Mouse (Mus musculus): ENCODE data around the gene Smim1. TPM values are rescaled to one million over a fixed set of nuclear protein-coding genes. Genes with fewer than 3 reads are reported as not detected.

Smim1 gene
- polyA plus RNA-seq, 1 experiment from 2014 or later = 12.5 TPM

- Histone ChIP-seq H3K4me1 (peaks cover 3% of the 10 kb centered on the region; the same call in 1 of the 2 replicates), H3K9me3 (no peaks in the 10 kb centered on the region), H3K4me2 (no peak overlapping the region), H3K27me3 (peaks cover 7% of the 10 kb centered on the region), H3K4me3 (no peak overlapping the region), H3K36me3 (peaks cover 78% of the 10 kb centered on the region), H3K9ac (no peak overlapping the region), H3K27ac (no peak overlapping the region)
- no peak for ATAC-seq (ENCODE audit: insufficient number of reproducible peaks, insufficient read depth, low FRiP score, low TSS enrichment, low read depth)
- 79% methylated on average over 7 of the region's 7 CpGs for WGBS
These were observed 6.5 kb downstream of the Smim1 start for GRCm38 (mm10) chr4:154019571-154019970.

GRCm38 (mm10) chr4:154015476-154015875 is 10.6 kb downstream of the Smim1 start:
- no peak overlapping the region for H3K4me3 ChIP-seq
- no peak overlapping the region for H3K9ac ChIP-seq
- H3K4me2 ChIP-seq = no peak overlapping the region
- H3K27ac ChIP-seq = no peak overlapping the region
- no peak for ATAC-seq (ENCODE audit: insufficient number of reproducible peaks, insufficient read depth, low FRiP score, low TSS enrichment, low read depth)
- H3K27me3 ChIP-seq = no peaks in the 10 kb centered on the region
- 93% methylated on average over 11 of the region's 11 CpGs for WGBS
- H3K36me3 ChIP-seq = peaks cover 64% of the 10 kb centered on the region
- H3K4me1 ChIP-seq = peaks cover 23% of the 10 kb centered on the region
- no peaks in the 10 kb centered on the region for H3K9me3 ChIP-seq

- no peaks in the 10 kb centered on the region for H3K9me3 ChIP-seq
- H3K27me3 ChIP-seq = no peaks in the 10 kb centered on the region
- H3K4me3 ChIP-seq = peak overlapping the region; percentile 100
- ATAC-seq (ENCODE audit: insufficient number of reproducible peaks, insufficient read depth, low FRiP score, low TSS enrichment, low read depth) = 0 out of 2 replicates have a peak, but pooled peaks have one; percentile 13
- peaks cover 36% of the 10 kb centered on the region for H3K36me3 ChIP-seq
- 2% methylated on average over 55 of the region's 55 CpGs for WGBS
- peak overlapping the region; percentile 98 for H3K4me2 ChIP-seq
- peak overlapping the region; percentile 62; the same call in 1 of the 2 replicates for H3K27ac ChIP-seq
- peaks cover 23% of the 10 kb centered on the region for H3K4me1 ChIP-seq
- H3K9ac ChIP-seq = peak overlapping the region; percentile 99
These were observed 13.7 kb downstream of the Smim1 start for GRCm38 (mm10) chr4:154012132-154012882.

- H3K4me3 ChIP-seq = peak within 1 kb of the TSS; percentile 100
- H3K36me3 ChIP-seq = peaks cover 36% of the 10 kb centered on the region
- WGBS = under 1% methylated on average over 57 of the region's 59 CpGs
- no peaks in the 10 kb centered on the region for H3K27me3 ChIP-seq
- peak within 1 kb of the TSS; percentile 62; the same call in 1 of the 2 replicates for H3K27ac ChIP-seq
- peak within 1 kb of the TSS; percentile 99 for H3K9ac ChIP-seq
- ATAC-seq (ENCODE audit: insufficient number of reproducible peaks, insufficient read depth, low FRiP score, low TSS enrichment, low read depth) = peak; percentile 81
- H3K4me1 ChIP-seq = peaks cover 23% of the 10 kb centered on the region
- H3K4me2 ChIP-seq = peak within 1 kb of the TSS; percentile 98
- H3K9me3 ChIP-seq = no peaks in the 10 kb centered on the region
These were observed 14.4 kb downstream of the Smim1 start, which contains the start of gene Lrrc47 for GRCm38 (mm10) chr4:154011646-154012089. TSS of gene Lrrc47 (plus strand) at chr4:154011731.

GRCm38 (mm10) chr4:154010907-154011645 is 15.0 kb downstream of the Smim1 start:
- no peaks in the 10 kb centered on the region for H3K9me3 ChIP-seq
- no peaks in the 10 kb centered on the region for H3K27me3 ChIP-seq
- H3K36me3 ChIP-seq = peaks cover 36% of the 10 kb centered on the region
- peak; percentile 49; the same call in 1 of the 2 replicates for ATAC-seq (ENCODE audit: insufficient number of reproducible peaks, insufficient read depth, low FRiP score, low TSS enrichment, low read depth)
- peak overlapping the region; percentile 98 for H3K4me2 ChIP-seq
- H3K9ac ChIP-seq = peak overlapping the region; percentile 99
- peaks cover 23% of the 10 kb centered on the region for H3K4me1 ChIP-seq
- WGBS = 26% methylated on average over 13 of the region's 13 CpGs
- H3K27ac ChIP-seq = no peak overlapping the region
- H3K4me3 ChIP-seq = peak overlapping the region; percentile 100

- 68% methylated on average over 4 of the region's 4 CpGs for WGBS
- H3K27ac ChIP-seq = no peak overlapping the region
- H3K36me3 ChIP-seq = peaks cover 47% of the 10 kb centered on the region
- H3K4me3 ChIP-seq = no peak overlapping the region
- peaks cover 9% of the 10 kb centered on the region for H3K4me1 ChIP-seq
- ATAC-seq (ENCODE audit: insufficient number of reproducible peaks, insufficient read depth, low FRiP score, low TSS enrichment, low read depth) = no peak
- H3K9ac ChIP-seq = peak overlapping the region; percentile 16; the same call in 1 of the 2 replicates
- no peak overlapping the region for H3K4me2 ChIP-seq
- H3K27me3 ChIP-seq = no peaks in the 10 kb centered on the region
- H3K9me3 ChIP-seq = no peaks in the 10 kb centered on the region
These were observed 18.3 kb downstream of the Smim1 start for GRCm38 (mm10) chr4:154007759-154008158.

GRCm38 (mm10) chr4:154006264-154006663 is 19.8 kb downstream of the Smim1 start:
- H3K9ac ChIP-seq = no peak overlapping the region
- no peak overlapping the region for H3K4me3 ChIP-seq
- H3K4me1 ChIP-seq = peaks cover 4% of the 10 kb centered on the region; the same call in 1 of the 2 replicates
- H3K36me3 ChIP-seq = peaks cover 58% of the 10 kb centered on the region
- H3K9me3 ChIP-seq = no peaks in the 10 kb centered on the region
- H3K27ac ChIP-seq = no peak overlapping the region
- WGBS = 91% methylated on average over 6 of the region's 6 CpGs
- H3K27me3 ChIP-seq = no peaks in the 10 kb centered on the region
- H3K4me2 ChIP-seq = no peak overlapping the region
- no peak for ATAC-seq (ENCODE audit: insufficient number of reproducible peaks, insufficient read depth, low FRiP score, low TSS enrichment, low read depth)

GRCm38 (mm10) chr4:154005488-154005887 is 20.5 kb downstream of the Smim1 start:
- Histone ChIP-seq H3K36me3 (peaks cover 58% of the 10 kb centered on the region), H3K9ac (no peak overlapping the region), H3K4me2 (no peak overlapping the region), H3K27me3 (no peaks in the 10 kb centered on the region), H3K9me3 (no peaks in the 10 kb centered on the region), H3K4me1 (no peaks in the 10 kb centered on the region), H3K27ac (no peak overlapping the region), H3K4me3 (no peak overlapping the region)
- no peak for ATAC-seq (ENCODE audit: insufficient number of reproducible peaks, insufficient read depth, low FRiP score, low TSS enrichment, low read depth)
- WGBS = 94% methylated on average over 5 of the region's 5 CpGs

GRCm38 (mm10) chr4:153993505-153993904 is 32.5 kb downstream of the Smim1 start:
- WGBS = 85% methylated on average over 8 of the region's 8 CpGs
- H3K9ac ChIP-seq = no peak overlapping the region
- H3K9me3 ChIP-seq = no peaks in the 10 kb centered on the region
- H3K27me3 ChIP-seq = no peaks in the 10 kb centered on the region
- H3K27ac ChIP-seq = no peak overlapping the region
- H3K4me1 ChIP-seq = peaks cover 9% of the 10 kb centered on the region
- peaks cover 91% of the 10 kb centered on the region for H3K36me3 ChIP-seq
- H3K4me2 ChIP-seq = no peak overlapping the region
- no peak for ATAC-seq (ENCODE audit: insufficient number of reproducible peaks, insufficient read depth, low FRiP score, low TSS enrichment, low read depth)
- no peak overlapping the region for H3K4me3 ChIP-seq

GRCm38 (mm10) chr4:153992715-153993114 is 33.3 kb downstream of the Smim1 start:
- 90% methylated on average over 10 of the region's 10 CpGs for WGBS
- H3K36me3 ChIP-seq = peaks cover 92% of the 10 kb centered on the region
- no peak overlapping the region for H3K4me3 ChIP-seq

GRCm38 (mm10) chr4:153980470-153980869 is 45.6 kb downstream of the Smim1 start:
- Histone ChIP-seq H3K9ac (no peak overlapping the region), H3K27ac (no peak overlapping the region), H3K9me3 (no peaks in the 10 kb centered on the region), H3K4me2 (no peak overlapping the region), H3K4me1 (peaks cover 15% of the 10 kb centered on the region), H3K4me3 (no peak overlapping the region), H3K27me3 (no peaks in the 10 kb centered on the region), H3K36me3 (peaks cover 65% of the 10 kb centered on the region)
- WGBS = 94% methylated on average over 11 of the region's 11 CpGs
- no peak for ATAC-seq (ENCODE audit: insufficient number of reproducible peaks, insufficient read depth, low FRiP score, low TSS enrichment, low read depth)

More at GRCm38 (mm10) chr4:153992715-153993114, 33.3 kb downstream of the Smim1 start:
- Histone ChIP-seq H3K4me2 (no peak overlapping the region), H3K9me3 (no peaks in the 10 kb centered on the region), H3K27me3 (no peaks in the 10 kb centered on the region), H3K9ac (no peak overlapping the region), H3K4me1 (peaks cover 9% of the 10 kb centered on the region), H3K27ac (no peak overlapping the region)
- no peak for ATAC-seq (ENCODE audit: insufficient number of reproducible peaks, insufficient read depth, low FRiP score, low TSS enrichment, low read depth)
